Mouse (Mus musculus) c-Kit-negative CD71-positive TER-119-positive erythroid progenitor cells, embryonic 14.5 days (primary cell): ENCODE results near the gene Slc50a1.
A peak's percentile ranks its signal among the peaks of the same experiment; 100 is the strongest.

Source experiments
- DNase-seq: peaks from one replicate; pipeline ENCODE4 v3.0.0-alpha.2; 2013; ENCODE audit warnings: low read depth, low spot score

Gene Slc50a1

DNA sequence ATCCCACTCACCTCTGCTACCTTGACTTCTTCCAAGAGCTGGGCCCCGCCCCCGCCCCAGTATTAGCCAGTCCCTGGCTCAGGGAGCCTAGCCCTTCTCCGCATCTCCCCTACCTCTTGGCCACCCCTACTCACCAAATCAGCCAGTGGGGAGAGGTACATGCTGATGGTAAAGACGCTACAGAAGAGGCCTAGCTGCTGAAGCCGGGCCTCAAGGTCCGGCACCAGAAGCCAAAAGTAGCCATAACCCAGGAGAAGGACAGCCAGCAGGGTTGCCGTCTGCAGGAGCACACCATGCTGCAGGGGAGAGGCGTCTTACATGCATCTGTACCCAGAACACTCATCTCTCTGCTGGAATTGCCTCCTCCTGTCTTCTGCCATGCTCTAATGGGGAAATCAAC, 1.5 kb downstream of the Slc50a1 start:
- no peak for DNase-seq

DNA sequence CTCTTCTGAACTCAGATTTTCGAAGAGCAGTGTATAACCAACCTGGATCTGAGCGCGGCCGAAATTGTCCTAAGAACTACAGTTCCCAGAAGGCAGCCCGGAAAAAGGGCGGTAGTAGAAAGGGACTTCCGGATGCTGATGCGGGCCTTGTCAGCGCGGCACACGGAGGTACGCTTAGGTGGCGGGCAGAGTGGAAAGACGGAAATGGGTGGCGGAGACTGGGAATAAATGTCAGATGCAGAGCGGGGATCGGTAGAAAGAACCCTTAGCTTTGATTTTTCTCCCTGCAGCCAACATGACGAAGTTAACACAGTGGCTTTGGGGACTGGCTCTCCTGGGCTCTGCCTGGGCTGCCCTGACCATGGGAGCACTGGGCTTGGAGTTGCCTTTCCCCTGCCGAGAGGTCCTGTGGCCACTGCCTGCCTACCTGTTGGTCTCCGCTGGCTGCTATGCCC, 3.9 kb downstream of the Slc50a1 start:
- DNase-seq = peak; percentile 53

DNA sequence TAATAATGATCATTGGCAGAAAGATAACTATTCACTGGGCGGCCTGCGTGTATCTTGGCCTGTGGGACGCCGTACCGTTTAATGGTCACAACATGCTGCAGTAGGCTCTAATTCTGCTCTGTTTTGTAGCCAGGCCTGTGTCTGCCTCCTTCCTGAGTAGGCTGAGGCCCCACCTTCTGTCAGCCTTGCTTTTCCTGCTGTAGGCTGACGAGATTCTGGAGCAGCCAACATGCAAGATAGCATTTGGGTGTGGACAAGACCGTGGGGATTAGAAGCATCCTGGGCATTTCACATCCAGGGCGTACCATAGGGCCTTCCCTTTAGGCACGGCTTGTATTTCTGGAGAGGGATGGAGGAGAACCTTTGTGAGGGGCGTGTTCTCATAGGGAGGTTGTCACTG, 8.0 kb downstream of the Slc50a1 start:
- no peak for DNase-seq

DNA sequence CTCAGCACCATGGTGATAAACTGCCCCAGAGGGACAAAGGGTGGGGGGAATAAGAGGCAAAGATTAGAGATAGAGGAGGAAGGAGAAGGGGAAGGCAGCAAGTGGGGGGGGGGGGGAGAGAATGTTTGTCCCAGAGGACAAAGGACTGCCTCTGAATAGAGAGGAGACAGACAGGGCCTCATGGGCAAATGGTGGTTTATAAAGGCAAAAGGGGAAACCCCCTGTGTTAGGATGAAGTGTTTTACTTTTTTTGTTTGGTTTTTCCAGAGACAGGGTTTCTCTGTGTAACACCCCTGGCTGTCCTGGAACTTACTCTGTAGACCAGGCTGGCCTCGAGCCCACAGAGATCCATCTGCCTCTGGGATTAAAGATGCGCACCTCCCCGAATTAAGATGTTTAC, 10.2 kb downstream of the Slc50a1 start:
- no peak for DNase-seq

DNA sequence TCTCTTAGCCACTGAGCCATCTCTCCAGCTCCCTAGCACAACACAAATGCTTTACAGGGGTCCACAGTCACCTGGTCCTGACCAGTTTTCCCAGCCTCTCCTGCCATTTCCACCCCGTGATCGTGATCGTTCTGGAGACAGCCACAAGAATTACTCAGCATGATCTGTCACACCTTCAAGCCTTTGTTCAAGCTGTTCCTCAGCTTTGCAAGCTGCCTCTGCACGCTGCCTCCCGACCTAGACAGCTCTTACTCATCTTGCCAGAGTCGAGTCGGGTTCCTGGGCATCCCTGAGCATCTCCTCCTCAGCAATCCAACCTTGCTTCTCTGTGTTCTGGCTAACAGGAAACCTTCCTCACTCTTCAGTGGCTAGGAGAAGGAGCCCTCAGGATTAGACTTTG, 11.3 kb downstream of the Slc50a1 start, which contains the start of gene Dpm3:
Gene Dpm3, plus strand, starts transcription at position 283 of the 400 bp plus-strand sequence.
- no peak for DNase-seq

DNA sequence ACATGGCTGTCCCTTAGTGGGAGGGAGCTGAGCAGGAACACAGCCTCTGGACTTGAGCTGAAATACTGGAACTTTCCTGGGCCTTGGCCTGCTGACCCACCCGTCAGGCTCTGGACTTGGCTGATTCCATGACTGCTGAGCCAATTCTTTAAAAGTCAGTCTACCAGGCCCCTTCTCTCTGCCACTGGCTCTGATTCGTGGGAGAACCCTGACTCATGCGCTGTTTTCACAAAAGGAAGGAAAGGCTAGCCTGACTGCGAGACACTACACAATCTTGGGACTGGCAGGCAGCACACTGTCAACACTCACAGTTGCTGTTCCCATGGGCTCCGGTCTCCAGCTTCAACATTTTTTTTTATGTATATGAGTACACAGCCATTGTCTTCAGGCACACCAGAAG, 14.2 kb downstream of the Slc50a1 start:
- DNase-seq = no peak

DNA sequence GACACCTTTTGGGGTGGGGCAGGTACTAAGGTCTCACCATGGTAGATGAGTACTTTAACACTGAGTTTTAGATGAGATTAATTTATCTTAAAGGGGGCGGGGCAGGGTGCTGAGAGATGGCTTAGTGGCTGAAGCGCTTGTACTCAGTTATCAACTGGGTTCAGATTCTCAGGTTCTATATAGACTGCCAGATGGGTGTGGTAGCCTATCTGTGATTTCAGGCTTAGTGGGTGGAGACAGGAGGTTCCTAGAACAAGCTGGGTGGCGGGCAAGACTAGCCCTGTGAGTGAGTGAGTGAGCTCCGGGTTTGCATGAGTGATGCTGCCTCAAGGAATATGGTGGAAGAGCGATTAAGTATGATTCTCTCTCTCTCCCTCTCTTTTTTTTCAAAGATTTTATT, 15.4 kb downstream of the Slc50a1 start:
- DNase-seq = no peak

DNA sequence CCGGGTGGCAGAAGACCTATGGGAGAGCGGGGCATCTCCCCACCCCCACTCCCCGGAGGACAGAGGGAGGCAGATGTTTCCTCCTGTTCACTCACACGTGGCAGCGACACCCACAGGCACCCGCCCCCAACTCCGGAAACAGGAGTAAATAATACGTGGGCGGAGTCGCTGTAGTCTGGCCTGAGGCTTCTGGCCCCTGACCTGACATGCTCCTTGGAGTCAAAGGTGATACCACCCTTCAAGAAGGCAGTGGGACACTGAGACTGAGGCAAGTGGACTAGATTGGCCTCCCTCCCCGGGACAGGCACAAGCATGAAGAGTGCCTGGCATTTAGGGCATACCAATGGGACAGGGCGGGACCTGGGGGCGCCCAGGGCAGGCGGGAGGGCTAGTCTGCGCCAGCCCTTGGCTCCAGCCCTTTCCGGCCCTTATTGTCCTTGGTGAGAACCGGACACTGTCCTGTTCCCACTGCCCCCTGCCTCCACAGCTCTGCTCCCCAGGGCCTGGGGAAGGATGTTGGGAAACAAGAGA, 18.9 kb downstream of the Slc50a1 start:
- DNase-seq = no peak

DNA sequence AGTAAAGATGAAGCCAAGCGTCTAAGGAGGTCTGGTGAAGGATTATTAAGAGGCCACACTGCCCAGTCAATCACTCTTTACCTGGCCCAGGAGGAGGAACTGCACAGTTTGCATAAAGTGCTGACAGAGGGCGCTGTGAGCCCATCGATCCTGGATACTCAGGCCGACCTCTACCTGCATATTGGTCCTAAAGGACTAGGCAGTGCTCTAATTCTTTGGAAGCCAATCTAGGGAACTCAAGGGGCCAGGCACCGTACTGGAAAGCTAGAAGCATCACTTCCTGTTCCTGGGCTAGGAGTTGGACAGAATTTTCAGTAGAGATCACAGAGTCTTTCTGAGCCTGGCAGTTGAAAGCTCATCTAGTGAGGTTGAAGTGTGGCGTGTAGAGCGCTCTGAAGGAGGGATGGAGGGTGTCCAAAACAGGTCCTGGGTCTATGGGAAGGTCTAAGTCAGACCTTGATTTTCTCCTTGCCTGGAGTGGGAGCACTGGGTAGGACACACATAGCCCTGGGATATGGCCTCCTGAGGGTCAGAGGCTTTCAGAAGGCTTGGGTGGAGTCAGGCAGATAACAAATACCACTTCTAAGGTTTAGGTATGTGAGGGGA, 19.8 kb downstream of the Slc50a1 start:
- no peak for DNase-seq

DNA sequence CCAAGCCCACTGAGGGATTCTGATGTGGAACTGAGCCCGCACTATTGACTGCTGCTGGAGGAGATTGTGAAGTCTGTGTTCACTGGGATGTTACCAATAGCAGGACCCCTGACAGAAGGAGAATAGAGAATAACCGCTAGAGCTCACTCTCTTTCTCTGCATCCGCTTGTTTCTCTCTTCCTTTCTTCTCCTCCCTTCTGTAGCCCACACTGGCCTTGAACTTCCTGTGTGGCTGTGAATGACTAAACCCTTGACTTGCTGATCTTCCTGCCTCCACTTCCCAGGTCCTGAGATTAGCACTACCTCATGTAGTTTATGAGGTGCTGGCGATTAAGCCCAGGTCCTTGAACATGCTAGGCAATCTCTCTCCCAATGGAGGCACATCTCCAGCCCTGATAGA, 22.9 kb downstream of the Slc50a1 start:
- no peak for DNase-seq

DNA sequence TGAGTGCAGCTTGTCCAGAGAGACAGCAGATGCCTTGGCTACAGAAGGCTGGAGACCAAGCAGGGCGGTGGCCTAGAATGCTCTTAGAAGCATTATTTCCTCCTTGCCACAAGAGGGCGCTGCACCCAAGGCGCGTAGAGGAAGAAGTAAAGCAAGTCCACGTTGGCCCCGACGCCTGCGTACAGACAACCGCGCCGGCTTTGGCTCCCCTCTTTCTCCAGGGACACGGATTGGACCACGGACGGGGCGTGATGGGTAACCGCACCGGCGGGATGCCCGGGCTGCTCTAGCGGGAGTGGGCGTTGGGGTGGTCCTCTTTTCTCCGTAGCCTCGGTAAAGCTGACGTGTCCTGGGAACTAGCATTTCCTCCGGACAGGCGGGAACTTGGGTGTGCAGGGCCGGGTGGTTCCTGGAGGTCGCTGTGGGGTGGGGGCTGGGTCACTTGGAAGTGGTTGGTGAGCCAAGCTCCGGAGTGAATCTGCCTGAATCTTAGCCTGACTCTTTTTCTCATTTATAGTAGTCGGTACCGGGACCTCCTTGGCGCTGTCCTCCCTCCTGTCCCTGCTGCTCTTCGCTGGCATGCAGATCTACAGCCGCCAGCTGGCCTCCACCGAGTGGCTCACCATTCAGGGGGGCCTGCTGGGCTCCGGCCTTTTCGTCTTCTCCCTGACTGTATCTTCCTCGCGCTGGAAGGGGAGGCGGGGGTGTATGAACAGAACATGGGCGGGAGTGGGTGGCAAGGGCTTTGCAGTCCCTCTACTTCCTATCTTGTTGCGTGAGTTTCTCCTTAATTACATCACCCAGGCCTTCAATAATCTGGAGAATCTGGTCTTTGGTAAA, 23.9 kb downstream of the Slc50a1 start, which contains the start of gene Trim46:
Gene Trim46, minus strand, starts transcription at position 49 of the 840 bp plus-strand sequence.
- peak; percentile 73 for DNase-seq

DNA sequence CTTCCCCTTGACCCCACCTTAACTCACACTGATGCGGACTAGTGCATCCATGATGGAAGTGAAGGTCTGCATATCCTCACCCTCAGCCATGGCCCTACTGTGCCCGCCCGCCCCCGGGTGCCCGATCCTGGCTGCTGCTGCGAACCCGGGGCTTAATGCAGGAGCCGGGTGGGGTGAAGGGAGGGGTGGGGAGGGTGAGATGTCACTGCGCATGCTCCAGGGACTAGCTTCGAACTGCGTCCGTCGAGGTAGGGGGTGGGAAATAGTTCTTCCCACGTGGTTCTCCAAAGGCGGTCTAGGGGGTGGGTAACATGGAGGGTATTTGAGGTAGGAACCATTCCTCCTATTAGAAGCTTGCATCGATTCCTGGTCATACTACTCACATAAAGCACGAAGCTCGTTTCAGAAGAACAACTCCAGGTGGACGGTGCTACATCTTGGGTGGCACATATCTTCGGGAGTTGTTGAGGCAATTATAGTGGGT, 24.6 kb downstream of the Slc50a1 start, which contains the start of gene Krtcap2:
Gene Krtcap2, plus strand, starts transcription at position 279 of the 484 bp plus-strand sequence.
- no peak for DNase-seq

DNA sequence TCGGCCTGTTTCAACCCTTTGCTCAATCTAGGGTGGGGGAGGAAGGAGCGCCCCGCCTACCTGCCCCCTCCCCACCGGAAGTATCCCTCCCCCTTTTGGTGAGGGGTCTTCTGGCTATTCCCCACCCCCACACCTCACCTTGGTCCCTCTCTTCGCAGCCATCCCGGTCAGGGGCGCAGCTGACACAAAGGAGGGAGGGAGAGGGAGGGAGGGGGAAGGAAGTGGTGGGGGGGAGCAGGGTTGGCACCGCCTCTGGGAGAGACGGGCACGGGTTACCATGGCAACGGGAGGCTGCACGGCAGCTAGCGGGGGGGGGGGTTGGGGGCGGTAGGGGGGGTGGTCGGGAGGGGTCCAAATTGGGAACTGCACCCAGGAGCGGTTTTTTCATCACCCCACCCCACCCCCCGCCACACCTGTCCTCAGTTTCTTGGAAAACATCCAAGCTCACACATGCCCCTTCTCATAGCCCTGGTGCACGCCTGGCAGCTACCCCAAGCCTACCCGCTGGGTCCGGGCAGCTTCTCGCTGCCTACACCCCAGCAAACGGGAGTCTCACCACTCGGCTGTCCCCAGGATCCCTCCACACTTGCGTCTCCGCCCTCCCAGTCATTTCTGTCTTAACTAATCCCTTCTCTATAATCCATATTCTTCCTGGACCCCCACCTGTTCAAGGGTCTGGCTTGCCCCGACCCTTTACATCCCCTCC, 25.2 kb downstream of the Slc50a1 start:
- no peak for DNase-seq

DNA sequence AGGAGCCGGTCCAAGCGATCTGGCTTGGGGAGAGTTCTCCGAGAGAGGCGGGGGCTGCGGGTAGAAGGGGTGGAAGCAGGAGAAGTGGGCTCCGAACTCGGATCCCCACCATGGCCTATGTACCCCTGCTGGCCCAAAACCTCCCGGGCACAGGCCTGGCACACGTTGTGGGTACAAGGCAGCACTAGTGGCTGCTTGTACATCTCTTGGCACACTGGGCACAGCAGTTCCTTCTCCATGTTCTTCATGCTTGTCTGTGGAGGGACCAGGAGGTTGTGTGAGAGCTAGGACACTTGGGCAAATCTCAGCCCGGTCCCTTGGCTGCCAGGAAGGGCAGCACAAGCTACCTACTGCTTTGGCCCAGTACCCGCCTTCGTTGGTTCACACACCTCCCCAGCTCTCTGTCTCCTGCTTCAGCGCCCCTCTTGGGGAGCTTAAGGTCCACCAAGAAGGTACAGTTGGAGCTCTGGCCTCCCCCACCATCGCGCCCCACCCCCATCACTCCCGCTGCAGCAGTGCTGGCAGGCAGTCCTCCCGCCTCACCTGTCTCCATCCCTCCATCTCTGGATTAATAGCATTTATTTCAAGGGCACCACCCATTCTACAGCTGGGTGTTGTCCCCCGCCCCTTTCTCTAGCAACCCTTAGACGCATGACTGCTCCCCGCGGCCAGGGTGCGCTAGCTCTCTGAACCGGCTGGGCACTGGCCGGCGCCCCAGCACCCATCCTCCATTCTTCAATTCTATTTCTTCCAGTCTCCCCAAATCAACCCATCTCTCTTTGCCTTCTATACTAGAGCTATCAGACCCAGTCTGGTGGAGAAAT, 26.0 kb downstream of the Slc50a1 start:
- no peak for DNase-seq

DNA sequence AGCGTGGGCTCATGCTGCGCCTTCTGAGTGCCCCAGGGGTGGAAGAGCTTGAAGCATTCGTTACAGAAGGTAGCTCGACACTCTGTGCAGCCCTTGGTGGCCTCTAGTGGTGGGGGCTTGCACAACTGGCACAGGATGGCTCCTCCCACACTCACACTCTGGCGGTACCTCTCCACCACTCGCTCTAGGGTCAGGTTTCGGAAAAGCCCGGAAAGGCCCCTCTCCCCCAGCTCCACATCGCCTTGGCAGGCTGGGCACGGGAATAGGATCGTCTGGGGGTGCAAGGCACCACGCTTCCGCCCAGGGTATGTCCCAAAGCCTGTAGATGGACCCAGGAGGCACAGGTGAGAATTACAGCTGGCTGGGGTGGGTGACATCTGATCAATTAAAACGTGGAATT, 26.8 kb downstream of the Slc50a1 start:
- DNase-seq = no peak

DNA sequence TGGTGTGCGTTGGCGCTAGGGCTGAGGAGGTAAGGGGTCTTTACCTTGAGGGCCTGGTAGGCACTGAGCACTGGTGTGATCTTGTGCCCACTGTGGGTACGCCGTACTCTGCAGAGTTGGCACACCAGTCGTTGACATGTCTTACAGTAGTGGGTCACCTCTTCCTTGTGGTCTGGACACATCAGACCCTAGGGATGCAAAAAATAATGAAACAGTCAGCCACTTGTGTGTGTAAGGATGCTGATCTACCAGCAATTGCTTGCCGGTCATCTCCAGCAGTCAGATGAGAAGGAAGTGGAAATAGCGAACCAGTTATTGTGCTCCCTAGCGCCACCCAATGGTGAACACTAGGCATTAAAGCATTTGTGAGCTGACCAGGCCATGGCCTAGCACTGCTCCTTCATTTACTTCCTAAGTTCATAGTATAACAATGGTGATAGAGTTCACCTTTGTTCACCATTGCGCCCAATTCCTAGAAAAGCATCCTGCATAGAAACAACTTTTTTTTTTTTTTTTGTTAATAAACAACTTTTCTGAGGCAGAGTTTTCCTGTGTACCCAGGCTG, 28.0 kb downstream of the Slc50a1 start:
- DNase-seq = no peak

DNA sequence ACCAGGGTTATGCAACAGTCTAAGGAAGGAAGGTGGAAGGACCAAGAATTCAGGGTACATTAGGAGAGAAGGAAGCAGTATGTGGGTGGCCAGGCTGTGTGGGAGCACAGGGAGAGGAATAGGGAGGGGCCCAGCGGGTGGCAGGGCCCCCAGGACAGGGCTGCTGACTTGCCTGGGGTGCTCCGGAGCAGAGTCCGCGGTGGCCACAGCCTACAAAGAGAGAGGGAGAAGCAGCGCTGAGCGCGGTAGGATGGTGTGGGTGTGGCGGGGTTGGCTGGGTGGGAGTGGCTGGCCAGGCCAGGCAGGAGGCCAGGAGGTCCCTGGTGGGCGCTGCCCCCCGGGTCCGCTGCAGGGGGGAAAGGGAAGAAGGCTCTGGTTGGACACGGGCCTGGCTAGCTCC, 31.9 kb downstream of the Slc50a1 start:
- no peak for DNase-seq

DNA sequence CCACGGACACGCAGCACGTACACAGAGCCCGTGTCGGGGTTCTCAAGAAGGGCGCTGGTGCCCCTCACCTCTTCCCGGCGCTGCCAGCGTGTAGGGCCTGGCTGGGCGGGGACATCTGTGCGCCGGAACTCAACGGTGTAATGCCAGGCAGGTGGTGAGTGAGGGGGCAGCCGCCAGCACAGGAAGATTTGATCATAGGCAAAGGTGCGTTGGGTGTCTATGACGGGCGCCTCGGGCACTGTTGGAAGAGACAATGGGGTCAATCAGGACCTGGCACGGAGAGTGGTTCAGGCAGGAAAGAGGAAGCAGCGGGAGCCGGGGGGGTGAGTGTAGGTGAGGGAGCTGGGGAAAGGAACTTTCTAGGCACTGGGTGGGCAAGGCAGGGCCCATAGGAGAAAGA, 32.7 kb downstream of the Slc50a1 start:
- DNase-seq = no peak

DNA sequence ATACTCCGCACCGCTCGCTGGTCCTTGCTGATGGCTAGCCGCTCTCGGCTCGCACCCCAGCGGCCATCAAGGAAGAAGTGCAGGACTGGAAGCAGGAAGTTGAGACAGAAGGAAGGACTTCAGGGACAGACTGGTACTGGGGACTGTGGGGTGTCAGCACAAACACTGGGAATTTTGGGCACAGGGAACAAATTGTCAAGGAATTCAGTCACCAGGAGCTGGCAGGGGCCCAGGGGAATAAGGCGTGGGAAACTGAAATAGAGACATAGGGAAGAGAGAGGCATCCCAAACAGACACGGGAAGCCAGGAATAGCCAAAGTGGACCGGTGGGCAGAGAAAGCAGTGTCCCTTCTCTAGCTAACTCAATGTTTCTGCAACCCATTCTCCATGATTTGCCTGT, 33.9 kb downstream of the Slc50a1 start:
- no peak for DNase-seq

DNA sequence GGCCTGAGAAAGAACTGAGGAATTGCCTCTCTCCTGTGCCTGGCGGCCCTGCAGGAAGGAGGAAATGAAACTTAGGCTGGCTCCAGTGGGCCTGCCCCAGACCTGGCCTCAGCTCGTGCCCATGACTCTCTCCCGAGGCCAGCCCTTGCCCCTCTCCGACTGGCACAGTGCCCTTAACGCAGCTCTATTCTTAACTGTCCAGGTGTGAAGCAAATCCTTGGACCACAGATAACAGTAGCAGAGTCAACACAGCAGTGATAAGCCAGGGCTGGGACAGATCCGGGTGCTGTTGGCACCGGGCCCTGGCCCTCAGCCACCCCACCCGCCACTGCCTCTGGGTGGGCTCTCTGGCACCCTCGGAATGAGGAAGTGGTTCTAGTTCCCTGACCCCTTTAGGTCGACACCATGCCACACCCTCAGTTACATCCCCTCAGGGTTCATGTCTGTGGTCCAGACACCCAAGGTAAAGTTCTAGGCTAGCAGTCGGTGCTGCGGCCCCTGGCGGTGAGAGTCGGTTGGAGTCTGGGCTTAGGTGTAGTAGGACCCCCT, 36.7 kb downstream of the Slc50a1 start:
- no peak for DNase-seq
